Mouse (Mus musculus) heart, embryonic 10.5 days (tissue): Measurements from ENCODE around the gene Fam124b. TPM values are rescaled to one million over a fixed set of nuclear protein-coding genes. Genes with fewer than 3 reads are reported as not detected.

Source experiments
- DNase-seq: peaks from one replicate; pipeline ENCODE4 v3.0.0-alpha.2; 2017; ENCODE audit warnings: low spot score
- H3K27ac ChIP-seq: fragments of 300-500 bp; sonication (generic); 2 replicates; pipeline ENCODE4 v1.5.1; 2016; ENCODE audit warnings: mild to moderate bottlenecking
- H3K27me3 ChIP-seq: fragments of 300-500 bp; sonication (generic); 2 replicates; pipeline ENCODE4 v1.6.1; 2016; ENCODE audit warnings: mild to moderate bottlenecking; ENCODE audit not compliant: poor library complexity, insufficient read depth, severe bottlenecking
- H3K36me3 ChIP-seq: fragments of 300-500 bp; sonication (generic); 2 replicates; pipeline ENCODE4 v1.6.1; 2016; ENCODE audit warnings: mild to moderate bottlenecking, moderate library complexity
- H3K4me1 ChIP-seq: fragments of 300-500 bp; sonication (generic); 2 replicates; pipeline ENCODE4 v1.6.1; 2016; ENCODE audit warnings: mild to moderate bottlenecking
- H3K4me3 ChIP-seq: fragments of 300-500 bp; sonication (generic); 2 replicates; pipeline ENCODE4 v1.5.1; 2016; ENCODE audit warnings: mild to moderate bottlenecking, moderate library complexity
- H3K9me3 ChIP-seq: fragments of 300-500 bp; sonication (generic); 2 replicates; pipeline ENCODE4 v1.6.1; 2016; ENCODE audit warnings: mild to moderate bottlenecking, moderate library complexity
- WGBS: fragments of 180-500 bp; shearing (Covaris S2); methylation state at CpG from one replicate; pipeline ENCODE4 v1.1.7; 2016; 5-methylcytosine and 5-hydroxymethylcytosine counted together
- polyA plus RNA-seq: library from polyadenylated mRNA; unstranded; fragments of >200 nt; fragmentation: Nextera tagmentation; extraction: Ambion mirVana; gene quantifications from 2 replicates; pipeline ENCODE4 v1.2.1, GENCODE M21; 2016

Fam124b gene
- polyA plus RNA-seq, 1 experiment from 2014 or later, result 0.36 TPM

GRCm38 (mm10) chr1:80162943-80163342 is 55.3 kb downstream of the Fam124b start:
- H3K27ac ChIP-seq, result no peak overlapping the region
- H3K4me3 ChIP-seq, result no peak overlapping the region
- no peak for DNase-seq
- 59% methylated on average over 6 of the region's 6 CpGs for WGBS
- H3K9me3 ChIP-seq, result no peaks in the 10 kb centered on the region
- H3K27me3 ChIP-seq, result no peaks in the 10 kb centered on the region
- H3K4me1 ChIP-seq, result no peaks in the 10 kb centered on the region
- H3K36me3 ChIP-seq, result no peaks in the 10 kb centered on the region

GRCm38 (mm10) chr1:80159586-80159985 is 58.7 kb downstream of the Fam124b start:
- Histone ChIP-seq H3K4me3 (no peak overlapping the region), H3K9me3 (no peaks in the 10 kb centered on the region), H3K36me3 (no peaks in the 10 kb centered on the region), H3K4me1 (no peaks in the 10 kb centered on the region), H3K27me3 (no peaks in the 10 kb centered on the region), H3K27ac (no peak overlapping the region)
- DNase-seq, result no peak

- DNase-seq, result no peak
- WGBS, result 78% methylated on average over 1 of the region's 1 CpGs
- Histone ChIP-seq H3K36me3 (no peaks in the 10 kb centered on the region), H3K9me3 (no peaks in the 10 kb centered on the region), H3K4me3 (no peak overlapping the region), H3K4me1 (no peaks in the 10 kb centered on the region), H3K27me3 (no peaks in the 10 kb centered on the region), H3K27ac (no peak overlapping the region)
These were observed 63.4 kb downstream of the Fam124b start for GRCm38 (mm10) chr1:80154902-80155301.

- Histone ChIP-seq H3K27ac (no peak overlapping the region), H3K4me1 (no peaks in the 10 kb centered on the region), H3K9me3 (no peaks in the 10 kb centered on the region), H3K27me3 (no peaks in the 10 kb centered on the region), H3K36me3 (no peaks in the 10 kb centered on the region), H3K4me3 (no peak overlapping the region)
- 78% methylated on average over 7 of the region's 7 CpGs for WGBS
- no peak for DNase-seq
These were observed 65.1 kb downstream of the Fam124b start for GRCm38 (mm10) chr1:80153125-80153716.

- H3K4me3 ChIP-seq, result no peak overlapping the region
- H3K36me3 ChIP-seq, result no peaks in the 10 kb centered on the region
- H3K9me3 ChIP-seq, result no peaks in the 10 kb centered on the region
- H3K27me3 ChIP-seq, result no peaks in the 10 kb centered on the region
- no peak for DNase-seq
- H3K4me1 ChIP-seq, result no peaks in the 10 kb centered on the region
- no peak overlapping the region for H3K27ac ChIP-seq
These were observed 67.6 kb downstream of the Fam124b start for GRCm38 (mm10) chr1:80150681-80151080.

Other genes starting within 250 kb of the Fam124b start
- gene Cul3, start 122.0 kb upstream of the Fam124b start, polyA plus RNA-seq, result 20.0 and 26.2 TPM in 2 replicates
- gene Gm45261, start 243.0 kb upstream of the Fam124b start, polyA plus RNA-seq, result not detected in 2 replicates